ENCODE assay signal across 8 mouse cellular contexts in the genomic region with DNA sequence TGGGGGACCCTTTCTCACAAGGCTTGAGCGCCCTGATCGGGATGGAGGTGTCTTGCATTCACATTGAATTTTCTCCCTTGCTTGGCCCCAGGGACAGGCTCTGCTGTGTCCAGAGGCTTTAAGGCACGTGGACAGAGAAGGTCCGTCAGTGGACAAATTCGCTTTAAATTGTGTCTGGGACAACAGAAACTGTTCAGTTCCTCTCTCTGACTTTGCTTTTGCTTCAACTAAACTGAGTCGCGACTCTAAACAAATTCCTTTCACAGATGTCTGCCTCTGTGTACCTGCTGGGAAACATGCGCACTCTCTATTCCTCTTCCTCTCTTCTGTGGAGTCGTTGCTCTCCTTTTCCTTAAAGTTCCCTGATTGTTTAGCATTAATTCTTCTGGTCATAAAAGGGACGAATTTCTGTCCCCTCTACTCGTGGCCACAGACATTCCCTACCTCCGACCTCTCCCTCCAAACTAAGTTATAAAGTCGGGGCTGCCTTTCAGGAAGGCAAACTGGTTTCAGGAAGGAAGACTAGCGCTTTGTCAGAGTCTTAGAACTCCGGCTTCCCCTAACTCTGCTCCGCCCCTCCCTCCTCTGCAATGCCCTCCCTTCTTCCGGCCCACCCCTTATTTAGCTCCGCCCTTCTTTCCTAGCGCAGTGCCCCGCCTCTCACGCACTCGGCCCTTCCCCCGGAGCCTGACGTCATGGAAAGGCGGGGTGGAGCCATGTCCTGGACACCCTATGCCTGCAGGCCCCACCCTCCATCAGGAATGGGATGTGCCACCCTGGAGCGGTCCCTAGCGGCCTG. TPM values are rescaled to one million over a fixed set of nuclear protein-coding genes. Genes with fewer than 3 reads are reported as not detected.
A peak's percentile ranks its signal among the peaks of the same experiment; 100 is the strongest.
DNase-seq lines count a peak whose midpoint lies in the region; ATAC-seq and TF ChIP-seq lines count a peak whose summit lies in the region.

No protein-coding gene starts in this region.

- H3K9me3 ChIP-seq in ES-E14 (ENCODE audit: control insufficient read depth, insufficient read depth, low read depth, low read length): no peaks in the 10 kb centered on the region
- H3K9me3 ChIP-seq in forebrain, postnatal 0 days (ENCODE audit: low read length): no peaks in the 10 kb centered on the region
- no peaks in the 10 kb centered on the region for H3K9me3 ChIP-seq in lung, embryonic 16.5 days (ENCODE audit: control insufficient read depth, low read length)

- H3K4me3 ChIP-seq in ES-E14 (ENCODE audit: insufficient read depth in 1 of 2, low read depth in 1 of 2, low read length in 2 of 2, poor library complexity in 1 of 2, severe bottlenecking in 1 of 2): peak overlapping the region; percentile 23 to 84
- peak overlapping the region; percentile 35 for H3K4me3 ChIP-seq in forebrain, postnatal 0 days (ENCODE audit: low read depth, low read length)
- peak overlapping the region; percentile 50 for H3K4me3 ChIP-seq in lung, embryonic 16.5 days (ENCODE audit: low read length)

- peak overlapping the region; percentile 40; the same call in 1 of the 2 replicates for H3K9ac ChIP-seq in ES-E14 (ENCODE audit: insufficient read depth, low read depth, low read length, poor library complexity, severe bottlenecking)
- peak overlapping the region; percentile 26 for H3K9ac ChIP-seq in forebrain, postnatal 0 days
- H3K9ac ChIP-seq in lung, embryonic 16.5 days (ENCODE audit: low read length): peak overlapping the region; percentile 71

- in situ Hi-C loops in ES-E14 (cut with MboI; ENCODE audit: low sequenced_read_pairs in 2 of 2, unreplicated experiment in 2 of 2): no loop called here

- H3K4me1 ChIP-seq in ES-E14 (ENCODE audit: control insufficient read depth in 2 of 2, insufficient read depth in 2 of 2, low read length in 2 of 2, poor library complexity in 1 of 2): peaks cover 7 to 10% of the 10 kb centered on the region in 2 experiments; a peak in 3 of 4 replicates
- peaks cover 8% of the 10 kb centered on the region for H3K4me1 ChIP-seq in forebrain, postnatal 0 days (ENCODE audit: insufficient read depth)
- H3K4me1 ChIP-seq in lung, embryonic 16.5 days (replicated peaks; ENCODE audit: control insufficient read depth, insufficient read depth, low read length): peaks cover 38% of the 10 kb centered on the region

- peak; percentile 99 for ATAC-seq in forebrain, postnatal 0 days
- ATAC-seq in hematopoietic stem cell, adult 5-6 weeks (replicated peaks in 1 of 2; ENCODE audit: insufficient read depth in 1 of 2, low FRiP score in 2 of 2, low TSS enrichment in 1 of 2, low read depth in 1 of 2, poor library complexity in 2 of 2, severe bottlenecking in 2 of 2): peak; percentile 92 to 95
- peak; percentile 98 for ATAC-seq in lung, embryonic 16.5 days (ENCODE audit: low read depth)

- H3K36me3 ChIP-seq in ES-E14 (ENCODE audit: control insufficient read depth, insufficient read depth, low read length, poor library complexity, severe bottlenecking): no peaks in the 10 kb centered on the region
- H3K36me3 ChIP-seq in forebrain, postnatal 0 days (ENCODE audit: insufficient read depth): no peaks in the 10 kb centered on the region
- no peaks in the 10 kb centered on the region for H3K36me3 ChIP-seq in lung, embryonic 16.5 days (ENCODE audit: control insufficient read depth, insufficient read depth, low read length)

- TF ChIP-seq CTCF in forebrain, postnatal 0 days (IDR thresholded peaks at IDR 0.05; ENCODE audit: low read depth): peak; percentile 78

- no peak overlapping the region for H3K27ac ChIP-seq in ES-E14 (ENCODE audit: insufficient read depth, low read depth, low read length, poor library complexity, severe bottlenecking)
- peak overlapping the region; percentile 24 for H3K27ac ChIP-seq in forebrain, postnatal 0 days (ENCODE audit: low read depth, low read length)
- peak overlapping the region; percentile 94 for H3K27ac ChIP-seq in lung, embryonic 16.5 days (ENCODE audit: low read length)

- peak; percentile 99 for DNase-seq in ES-E14 (ENCODE audit: low read depth, low spot score)
- DNase-seq in cerebellum, adult 18-20 months: peak; percentile 98 to 100
- peak; percentile 96 for DNase-seq in forebrain, postnatal 0 days
- peak; percentile 94 for DNase-seq in layer of hippocampus, adult 9-10 months (ENCODE audit: low spot score)
- peak; percentile 95 for DNase-seq in ovary, postnatal 10 days (ENCODE audit: low spot score)
- DNase-seq in thymus, postnatal 10 days (ENCODE audit: low spot score in 2 of 2): peak; percentile 96 to 97

- peak overlapping the region; percentile 54 for H3K4me2 ChIP-seq in forebrain, postnatal 0 days (ENCODE audit: low read depth)
- H3K4me2 ChIP-seq in lung, embryonic 16.5 days (ENCODE audit: low read depth, low read length): peak overlapping the region; percentile 62

- H3K27me3 ChIP-seq in forebrain, postnatal 0 days (ENCODE audit: insufficient read depth, low read length): no peaks in the 10 kb centered on the region
- H3K27me3 ChIP-seq in lung, embryonic 16.5 days (ENCODE audit: control insufficient read depth, insufficient read depth, low read depth, low read length): no peaks in the 10 kb centered on the region

- 1% methylated on average over 27 of the region's 27 CpGs for WGBS in forebrain, postnatal 0 days
- whole genome bisulfite sequencing in lung, embryonic 16.5 days: under 1% methylated on average over 27 of the region's 27 CpGs

TF ChIP-seq in ES-E14, 5 proteins besides CTCF, POLR2A, EP300 and RAD21:
- peak; percentile 33; the same call in 1 of the 2 replicates for TF ChIP-seq HCFC1 (IDR thresholded peaks at IDR 0.05; ENCODE audit: borderline replicate concordance, insufficient read depth, low read length)
- TF ChIP-seq ZNF384 (IDR thresholded peaks at IDR 0.05; ENCODE audit: low read depth, low read length): no peak
- no peak for TF ChIP-seq ZC3H11A (IDR thresholded peaks at IDR 0.05; ENCODE audit: borderline replicate concordance, low read depth, low read length)
- no peak for TF ChIP-seq MAFK (IDR thresholded peaks at IDR 0.05; ENCODE audit: insufficient read depth, low read depth, low read length)
- TF ChIP-seq CHD2 (IDR thresholded peaks at IDR 0.05; ENCODE audit: low read depth, low read length): no peak

RNA-seq across cellular contexts. Expression of gene Itpkb, which starts 56.9 kb away (rescaled TPM):
- total RNA-seq in ES-E14 (2012; rRNA removed): 2.8 and 3.3 TPM in 2 replicates
- 6.4 and 6.5 TPM in 2 replicates for total RNA-seq in forebrain, postnatal 0 days (2014; rRNA removed)
- 1.3 and 1.9 TPM in 2 replicates for polyA plus RNA-seq in forebrain, postnatal 0 days (2015; fragmentation: Nextera tagmentation; extraction: Ambion mirVana)
- total RNA-seq in hematopoietic stem cell, adult 5-6 weeks (2017): 25.3 and 26.5 TPM in 2 replicates
- 9.4 and 10.6 TPM in 2 replicates for polyA plus RNA-seq in lung, embryonic 16.5 days (2015; fragmentation: Nextera tagmentation; extraction: Ambion mirVana)
